Mouse (Mus musculus) neural tube, embryonic 14.5 days (tissue): ENCODE results near the gene Fgfr2. TPM values are rescaled to one million over a fixed set of nuclear protein-coding genes. Genes with fewer than 3 reads are reported as not detected.

Source experiments
- ATAC-seq: fragments of 200-750 bp; cut with Nextera tagmentation; 2 replicates; pipeline ENCODE4 v1.8.0; 2017; ENCODE audit warnings: low read depth, mild to moderate bottlenecking, moderate TSS enrichment, moderate library complexity
- H3K27ac ChIP-seq: fragments of 300-500 bp; sonication (generic); 2 replicates; pipeline ENCODE4 v1.5.1; 2014; ENCODE audit warnings: low read depth, mild to moderate bottlenecking, control low read depth, low read length, moderate library complexity, mixed read lengths
- H3K27me3 ChIP-seq: fragments of 300-500 bp; sonication (generic); 2 replicates; pipeline ENCODE4 v1.6.1; 2014; ENCODE audit warnings: low read length; ENCODE audit not compliant: control insufficient read depth, insufficient read depth
- H3K36me3 ChIP-seq: fragments of 300-500 bp; sonication (generic); 2 replicates; pipeline ENCODE4 v1.6.1; 2014; ENCODE audit warnings: low read length, mixed read lengths; ENCODE audit not compliant: control insufficient read depth, insufficient read depth
- H3K4me1 ChIP-seq: fragments of 300-500 bp; sonication (generic); 2 replicates; pipeline ENCODE4 v1.6.1; 2014; ENCODE audit warnings: low read length; ENCODE audit not compliant: control insufficient read depth, insufficient read depth
- H3K4me2 ChIP-seq: fragments of 300-500 bp; sonication (generic); 2 replicates; pipeline ENCODE4 v1.6.1; 2014; ENCODE audit warnings: mild to moderate bottlenecking, low read depth, low read length, control low read depth
- H3K4me3 ChIP-seq: fragments of 300-500 bp; sonication (generic); 2 replicates; pipeline ENCODE4 v1.5.1; 2014; ENCODE audit warnings: low read depth, low read length, control low read depth, mixed read lengths
- H3K9ac ChIP-seq: fragments of 300-500 bp; sonication (generic); replicated peaks from 2 replicates; pipeline ENCODE4 v1.6.1; 2014; ENCODE audit warnings: low read depth, mild to moderate bottlenecking, control low read depth, low read length, mixed read lengths
- H3K9me3 ChIP-seq: fragments of 300-500 bp; sonication (generic); 2 replicates; pipeline ENCODE4 v1.6.1; 2016; ENCODE audit warnings: low read length; ENCODE audit not compliant: control insufficient read depth
- WGBS: fragments of 180-500 bp; shearing (Covaris S2); extraction: QIAGEN DNeasy Blood & Tissue Kit; methylation state at CpG from one replicate; pipeline ENCODE4 v1.1.7; 2014; 5-methylcytosine and 5-hydroxymethylcytosine counted together
- polyA plus RNA-seq: library from polyadenylated mRNA; unstranded; fragments of >200 nt; fragmentation: Nextera tagmentation; extraction: Ambion mirVana; gene quantifications from 2 replicates; pipeline ENCODE4 v1.2.1, GENCODE M21; 2014

Fgfr2 gene
- polyA plus RNA-seq, 1 experiment from 2014 or later = 28.1 TPM

- no peak overlapping the region for H3K4me3 ChIP-seq
- 70% methylated on average over 14 of the region's 14 CpGs for WGBS
- H3K9me3 ChIP-seq = no peaks in the 10 kb centered on the region
- peaks cover 51% of the 10 kb centered on the region for H3K4me1 ChIP-seq
- no peaks in the 10 kb centered on the region for H3K27me3 ChIP-seq
- no peak overlapping the region for H3K27ac ChIP-seq
- no peaks in the 10 kb centered on the region for H3K36me3 ChIP-seq
- no peak overlapping the region for H3K4me2 ChIP-seq
- H3K9ac ChIP-seq = no peak overlapping the region
- no peak for ATAC-seq
Measured at GRCm38 (mm10) chr7:133012637-133013366, 110.3 kb downstream of the Fgfr2 start.

GRCm38 (mm10) chr7:133011611-133012010 lies 111.5 kb downstream of the Fgfr2 start:
- H3K4me3 ChIP-seq = no peak overlapping the region
- H3K36me3 ChIP-seq = no peaks in the 10 kb centered on the region
- no peak overlapping the region for H3K9ac ChIP-seq
- no peak for ATAC-seq
- H3K27me3 ChIP-seq = no peaks in the 10 kb centered on the region
- H3K9me3 ChIP-seq = no peaks in the 10 kb centered on the region
- H3K27ac ChIP-seq = peak overlapping the region; percentile 87
- 46% methylated on average over 4 of the region's 4 CpGs for WGBS
- H3K4me1 ChIP-seq = peaks cover 58% of the 10 kb centered on the region
- peak overlapping the region; percentile 27; the same call in 1 of the 2 replicates for H3K4me2 ChIP-seq

- H3K36me3 ChIP-seq = no peaks in the 10 kb centered on the region
- H3K27ac ChIP-seq = peak overlapping the region; percentile 87
- no peaks in the 10 kb centered on the region for H3K27me3 ChIP-seq
- peak overlapping the region; percentile 27; the same call in 1 of the 2 replicates for H3K4me2 ChIP-seq
- WGBS = 16% methylated on average over 5 of the region's 5 CpGs
- no peak overlapping the region for H3K9ac ChIP-seq
- no peaks in the 10 kb centered on the region for H3K9me3 ChIP-seq
- H3K4me3 ChIP-seq = no peak overlapping the region
- peak; percentile 64; the same call in 1 of the 2 replicates for ATAC-seq
- peaks cover 58% of the 10 kb centered on the region for H3K4me1 ChIP-seq
Measured at GRCm38 (mm10) chr7:133011191-133011590, 112.0 kb downstream of the Fgfr2 start.

- no peak overlapping the region for H3K4me3 ChIP-seq
- peaks cover 53% of the 10 kb centered on the region for H3K4me1 ChIP-seq
Measured at GRCm38 (mm10) chr7:133010477-133010876, 112.7 kb downstream of the Fgfr2 start.

GRCm38 (mm10) chr7:133009676-133010075 lies 113.5 kb downstream of the Fgfr2 start:
- Histone ChIP-seq H3K36me3 (no peaks in the 10 kb centered on the region), H3K9ac (no peak overlapping the region), H3K9me3 (no peaks in the 10 kb centered on the region), H3K4me1 (peaks cover 45% of the 10 kb centered on the region), H3K27ac (no peak overlapping the region), H3K4me3 (no peak overlapping the region), H3K27me3 (no peaks in the 10 kb centered on the region), H3K4me2 (no peak overlapping the region)
- WGBS = 75% methylated on average over 8 of the region's 8 CpGs
- no peak for ATAC-seq

More at GRCm38 (mm10) chr7:133010477-133010876, 112.7 kb downstream of the Fgfr2 start:
- H3K36me3 ChIP-seq = no peaks in the 10 kb centered on the region
- H3K27me3 ChIP-seq = no peaks in the 10 kb centered on the region
- 88% methylated on average over 3 of the region's 3 CpGs for WGBS
- ATAC-seq = no peak
- no peak overlapping the region for H3K9ac ChIP-seq
- no peaks in the 10 kb centered on the region for H3K9me3 ChIP-seq
- peak overlapping the region; percentile 87 for H3K27ac ChIP-seq
- H3K4me2 ChIP-seq = no peak overlapping the region; the same call in 1 of the 2 replicates

- H3K36me3 ChIP-seq = no peaks in the 10 kb centered on the region
- no peak overlapping the region for H3K4me3 ChIP-seq
- H3K27me3 ChIP-seq = no peaks in the 10 kb centered on the region
- H3K4me1 ChIP-seq = peaks cover 38% of the 10 kb centered on the region
- 81% methylated on average over 4 of the region's 4 CpGs for WGBS
- H3K9me3 ChIP-seq = no peaks in the 10 kb centered on the region
- H3K9ac ChIP-seq = no peak overlapping the region
- H3K4me2 ChIP-seq = no peak overlapping the region
- H3K27ac ChIP-seq = no peak overlapping the region
- ATAC-seq = no peak
Measured at GRCm38 (mm10) chr7:133008663-133009062, 114.5 kb downstream of the Fgfr2 start.

GRCm38 (mm10) chr7:133007343-133007742 lies 115.8 kb downstream of the Fgfr2 start:
- peak overlapping the region; percentile 28; the same call in 1 of the 2 replicates for H3K27ac ChIP-seq
- no peak for ATAC-seq

GRCm38 (mm10) chr7:133005772-133006171 lies 117.4 kb downstream of the Fgfr2 start:
- no peak overlapping the region for H3K4me3 ChIP-seq
- H3K9ac ChIP-seq = no peak overlapping the region
- no peak overlapping the region for H3K27ac ChIP-seq
- H3K9me3 ChIP-seq = no peaks in the 10 kb centered on the region
- no peaks in the 10 kb centered on the region for H3K36me3 ChIP-seq
- no peak for ATAC-seq
- 78% methylated on average over 7 of the region's 7 CpGs for WGBS
- H3K4me1 ChIP-seq = peaks cover 16% of the 10 kb centered on the region
- no peak overlapping the region for H3K4me2 ChIP-seq
- no peaks in the 10 kb centered on the region for H3K27me3 ChIP-seq

More at GRCm38 (mm10) chr7:133007343-133007742, 115.8 kb downstream of the Fgfr2 start:
- Histone ChIP-seq H3K36me3 (no peaks in the 10 kb centered on the region), H3K4me3 (no peak overlapping the region), H3K9me3 (no peaks in the 10 kb centered on the region), H3K4me1 (peaks cover 30% of the 10 kb centered on the region), H3K9ac (no peak overlapping the region), H3K27me3 (no peaks in the 10 kb centered on the region), H3K4me2 (no peak overlapping the region)
- WGBS = 79% methylated on average over 11 of the region's 11 CpGs

GRCm38 (mm10) chr7:133003421-133003820 lies 119.7 kb downstream of the Fgfr2 start:
- Histone ChIP-seq H3K36me3 (peaks cover 5% of the 10 kb centered on the region; the same call in 1 of the 2 replicates), H3K4me1 (peaks cover 9% of the 10 kb centered on the region; the same call in 1 of the 2 replicates), H3K9ac (no peak overlapping the region), H3K4me3 (no peak overlapping the region), H3K27ac (no peak overlapping the region), H3K4me2 (no peak overlapping the region), H3K9me3 (no peaks in the 10 kb centered on the region), H3K27me3 (no peaks in the 10 kb centered on the region)
- ATAC-seq = no peak
- WGBS = 24% methylated on average over 3 of the region's 3 CpGs
